Mouse (Mus musculus): Measurements from ENCODE around the gene Ide. TPM values are rescaled to one million over a fixed set of nuclear protein-coding genes. Genes with fewer than 3 reads are reported as not detected.
A peak's percentile ranks its signal among the peaks of the same experiment; 100 is the strongest.

The Ide gene
- polyA plus RNA-seq (2021) = 104 TPM

DNA sequence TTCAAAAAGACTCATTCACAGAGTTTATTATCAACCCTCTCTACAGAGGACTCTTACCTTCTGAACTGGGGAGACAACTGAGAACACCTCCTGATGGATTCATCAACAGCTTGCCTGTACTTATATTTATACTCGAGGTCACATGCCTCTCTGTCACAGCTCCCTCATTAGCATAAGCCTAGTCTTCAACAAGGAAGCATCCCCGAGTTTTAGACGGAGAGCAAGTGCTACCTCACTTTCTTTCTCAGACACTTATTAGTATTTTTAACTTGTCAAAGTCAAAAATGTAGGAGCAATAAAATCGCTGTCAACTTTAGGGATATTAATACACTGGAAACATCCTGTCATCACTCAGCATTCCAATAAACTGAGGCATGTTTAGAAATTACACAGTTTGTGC lies at the start of gene Ide:
Gene Ide (minus strand): TSS at position 101 of the 400 bp plus-strand sequence.
- H3K27me3 ChIP-seq = no peaks in the 10 kb centered on the region
- ChIA-PET CTCF (interaction anchor here (1.2 to 2.2 kb wide), 2 partner anchors 10 to 13 kb away, joined by 4 to 5 read pairs; no protein-coding TSS in a partner anchor), POLR2A (interaction anchor here (0.6 kb wide), 1 partner anchor 141 kb away, joined by 5 read pairs; no protein-coding TSS in a partner anchor)
- DNase-seq (ENCODE audit: low read depth, low spot score) (no peak), ATAC-seq (no peak)
- no peak for TF ChIP-seq CTCF (IDR thresholded peaks at IDR 0.05)
- in situ Hi-C loops (cut with MboI; ENCODE audit: low pct_unique_long_range_greater_than_20kb) = no loop called here

DNA sequence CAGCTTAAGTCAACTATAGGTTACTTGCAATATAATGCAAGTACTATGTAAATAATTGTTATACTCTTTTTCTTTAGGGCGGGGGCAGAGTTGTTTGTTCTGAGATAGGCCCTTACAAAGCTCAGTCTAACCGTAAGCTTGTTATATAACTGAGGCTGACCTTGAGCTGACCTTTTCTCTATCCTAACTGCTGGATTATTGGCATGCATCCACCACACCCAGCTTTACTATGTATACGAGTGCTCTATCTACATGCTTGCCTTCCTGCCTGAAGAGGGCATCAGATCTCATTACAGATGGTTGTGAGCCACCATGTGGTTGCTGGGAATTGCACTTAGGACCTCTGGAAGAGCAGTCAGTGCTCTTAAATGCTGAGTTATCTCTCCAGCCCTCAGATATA lies 48.5 kb upstream of the Ide start:
- H3K27me3 ChIP-seq = no peaks in the 10 kb centered on the region
- TF ChIP-seq CTCF (IDR thresholded peaks at IDR 0.05) = peak; percentile 45
- DNase-seq (ENCODE audit: low read depth, low spot score) (no peak), ATAC-seq (no peak)
- POLR2A ChIA-PET = interaction anchor here (3.4 kb wide), 1 partner anchor 10 kb away, joined by 12 read pairs; the partner anchor contains the start of gene Kif11
- CTCF ChIA-PET = interaction anchor here (0.9 kb wide), 1 partner anchor 9 kb away, joined by 3 read pairs; the partner anchor contains the start of gene Kif11
- in situ Hi-C loops (cut with MboI; ENCODE audit: low pct_unique_long_range_greater_than_20kb) = no loop called here

DNA sequence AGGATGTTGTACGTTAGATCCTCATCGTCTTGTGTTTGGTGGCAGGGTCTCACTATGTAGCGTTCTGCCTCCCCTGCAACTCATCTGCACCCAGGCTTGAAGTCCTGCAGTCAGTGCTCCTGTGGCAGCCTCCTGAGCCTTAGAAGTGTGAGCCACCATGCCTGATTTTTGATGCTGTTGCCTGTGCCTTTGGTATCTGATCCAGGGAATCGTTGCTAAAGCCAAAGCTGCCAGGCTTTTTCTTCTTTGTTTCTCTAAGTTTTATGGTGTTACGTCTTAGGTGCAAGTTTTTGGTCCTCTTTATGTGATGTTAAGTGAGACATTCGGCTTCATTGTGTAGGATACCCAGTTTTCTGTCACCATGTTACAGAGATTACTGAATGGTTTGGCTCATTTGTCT lies 41.2 kb upstream of the Ide start:
- in situ Hi-C loops (cut with MboI; ENCODE audit: low pct_unique_long_range_greater_than_20kb) = no loop called here
- CTCF ChIA-PET = interaction anchor here (1.4 to 7.3 kb wide), 2 partner anchors 17 to 39 kb away, joined by 5 to 35 read pairs; no protein-coding TSS in a partner anchor
- POLR2A ChIA-PET = interaction anchor here (0.6 to 0.7 kb wide), 2 partner anchors 11 to 222 kb away, joined by 4 read pairs; no protein-coding TSS in a partner anchor
- H3K27me3 ChIP-seq = no peaks in the 10 kb centered on the region
- no peak for TF ChIP-seq CTCF (IDR thresholded peaks at IDR 0.05)
- no peak for DNase-seq (ENCODE audit: low read depth, low spot score)
- no peak for ATAC-seq

DNA sequence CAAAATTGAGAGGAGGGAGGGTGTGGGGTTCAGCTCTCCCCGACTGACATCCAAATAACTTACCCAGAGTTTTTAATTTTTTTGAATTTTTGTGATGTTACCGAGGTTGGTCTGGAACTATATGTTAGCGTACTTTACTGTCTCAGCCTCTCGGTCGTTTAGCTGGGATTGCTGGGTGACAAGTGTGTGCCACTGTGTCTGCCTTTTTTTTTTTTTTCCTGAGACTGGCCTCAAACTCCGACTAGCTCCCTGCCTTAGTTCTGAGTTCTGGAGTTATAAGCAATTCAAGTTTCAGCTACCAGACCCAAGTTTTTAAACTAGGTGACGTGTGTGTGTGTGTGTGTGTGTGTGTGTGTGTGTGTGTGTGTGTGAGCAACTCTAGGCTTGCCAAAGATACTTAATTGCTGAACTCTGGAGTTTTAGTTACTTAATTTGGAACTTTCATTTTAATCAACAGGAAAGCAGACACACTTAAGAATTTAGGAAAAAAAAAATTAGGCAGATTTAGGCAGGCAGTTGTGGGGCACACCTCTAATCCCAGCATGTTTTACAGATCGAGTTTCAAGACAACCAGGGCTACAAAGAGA lies 39.8 kb upstream of the Ide start:
- TF ChIP-seq CTCF (IDR thresholded peaks at IDR 0.05) = no peak
- POLR2A ChIA-PET = interaction anchor here (2.1 kb wide), 1 partner anchor 8 kb away, joined by 12 read pairs; no protein-coding TSS in a partner anchor
- H3K27me3 ChIP-seq = no peaks in the 10 kb centered on the region
- in situ Hi-C loops (cut with MboI; ENCODE audit: low pct_unique_long_range_greater_than_20kb) = no loop called here
- CTCF ChIA-PET = interaction anchor here (0.6 to 7.3 kb wide), 7 partner anchors 9 to 40 kb away, joined by 3 to 35 read pairs (median 3); no protein-coding TSS in a partner anchor
- DNase-seq (ENCODE audit: low read depth, low spot score) (no peak), ATAC-seq (no peak)

DNA sequence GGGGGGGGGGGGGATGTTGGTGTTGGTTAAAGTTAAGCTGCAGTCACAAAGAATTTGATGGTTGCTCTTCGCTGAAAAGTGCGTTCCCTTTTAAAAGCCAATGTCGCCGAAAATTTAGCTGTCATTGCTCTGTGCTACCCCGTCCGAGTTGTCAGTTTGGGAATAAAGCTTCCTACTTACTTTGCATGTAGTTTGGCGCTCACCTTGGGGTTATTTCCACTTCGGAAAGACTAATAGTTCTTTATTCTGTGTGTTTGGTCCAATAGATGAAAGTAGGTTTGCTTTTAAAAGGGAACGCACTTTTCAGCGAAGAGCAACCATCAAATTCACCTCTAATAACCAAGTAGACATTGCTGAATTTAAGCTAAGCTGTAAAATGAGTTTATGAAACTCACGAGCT lies 39.2 kb upstream of the Ide start:
- ChIA-PET POLR2A (interaction anchor here (1.0 to 2.1 kb wide), 2 partner anchors 8 to 34 kb away, joined by 4 to 12 read pairs; no protein-coding TSS in a partner anchor), CTCF (interaction anchor here (0.8 to 7.3 kb wide), 5 partner anchors 9 to 41 kb away, joined by 3 to 35 read pairs (median 3); no protein-coding TSS in a partner anchor)
- ATAC-seq (no peak), DNase-seq (ENCODE audit: low read depth, low spot score) (no peak)
- H3K27me3 ChIP-seq = no peaks in the 10 kb centered on the region
- no peak for TF ChIP-seq CTCF (IDR thresholded peaks at IDR 0.05)
- in situ Hi-C loops (cut with MboI; ENCODE audit: low pct_unique_long_range_greater_than_20kb) = no loop called here

DNA sequence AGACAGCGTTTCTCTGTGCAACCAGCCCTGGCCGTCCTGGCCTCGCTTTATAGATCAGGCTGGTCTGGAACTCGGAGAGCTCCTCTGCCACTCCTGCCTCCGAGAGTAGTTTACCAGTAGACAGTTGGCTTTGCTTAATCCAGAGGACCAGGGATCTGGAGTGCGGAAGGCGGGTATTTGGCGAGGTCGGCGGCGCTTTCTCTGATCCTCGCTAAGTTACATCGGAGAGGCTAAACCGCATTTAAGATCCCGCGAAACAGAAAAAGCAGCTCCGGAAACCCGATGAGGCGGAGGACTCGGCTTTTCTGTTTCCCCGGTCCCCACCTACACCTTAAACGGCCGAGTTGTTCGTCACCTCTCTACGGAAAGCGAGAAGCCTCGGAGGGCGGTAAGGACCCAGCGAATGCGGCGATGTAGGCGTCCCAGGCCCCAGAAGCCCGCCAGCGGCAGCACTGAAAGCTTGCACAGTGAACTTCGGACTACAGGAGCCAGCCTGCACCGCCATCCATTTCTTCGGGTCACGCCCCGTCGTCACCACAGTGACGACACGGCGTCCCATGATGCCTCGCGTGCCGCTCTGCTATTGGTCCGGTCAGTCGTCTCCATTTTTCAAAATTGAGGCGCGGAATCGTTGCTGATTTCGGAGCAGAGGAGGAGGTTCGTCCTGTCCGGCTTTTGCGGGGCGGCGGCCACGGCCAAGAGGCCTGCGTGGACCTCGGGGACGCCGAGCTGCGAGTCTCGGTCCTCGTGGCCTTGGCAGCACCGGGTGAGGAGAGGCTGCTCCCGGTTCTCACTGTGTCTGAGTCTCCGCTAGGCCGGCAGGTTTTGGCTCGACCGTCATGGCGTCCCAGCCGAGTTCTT lies 38.3 kb upstream of the Ide start, which contains the start of gene Kif11:
Gene Kif11 (plus strand): TSS at position 649 of the 861 bp plus-strand sequence.
- no peak for TF ChIP-seq CTCF (IDR thresholded peaks at IDR 0.05)
- ChIA-PET CTCF (interaction anchor here (0.6 to 7.3 kb wide), 5 partner anchors 10 to 130 kb away, joined by 3 to 35 read pairs (median 4); no protein-coding TSS in a partner anchor), POLR2A (interaction anchor here (0.6 to 2.1 kb wide), 6 partner anchors 9 to 43 kb away, joined by 3 to 12 read pairs (median 3); no protein-coding TSS in a partner anchor)
- in situ Hi-C loops (cut with MboI; ENCODE audit: low pct_unique_long_range_greater_than_20kb) = no loop called here
- DNase-seq (ENCODE audit: low read depth, low spot score) (peak; percentile 81), ATAC-seq (peak; percentile 88)
- no peaks in the 10 kb centered on the region for H3K27me3 ChIP-seq

DNA sequence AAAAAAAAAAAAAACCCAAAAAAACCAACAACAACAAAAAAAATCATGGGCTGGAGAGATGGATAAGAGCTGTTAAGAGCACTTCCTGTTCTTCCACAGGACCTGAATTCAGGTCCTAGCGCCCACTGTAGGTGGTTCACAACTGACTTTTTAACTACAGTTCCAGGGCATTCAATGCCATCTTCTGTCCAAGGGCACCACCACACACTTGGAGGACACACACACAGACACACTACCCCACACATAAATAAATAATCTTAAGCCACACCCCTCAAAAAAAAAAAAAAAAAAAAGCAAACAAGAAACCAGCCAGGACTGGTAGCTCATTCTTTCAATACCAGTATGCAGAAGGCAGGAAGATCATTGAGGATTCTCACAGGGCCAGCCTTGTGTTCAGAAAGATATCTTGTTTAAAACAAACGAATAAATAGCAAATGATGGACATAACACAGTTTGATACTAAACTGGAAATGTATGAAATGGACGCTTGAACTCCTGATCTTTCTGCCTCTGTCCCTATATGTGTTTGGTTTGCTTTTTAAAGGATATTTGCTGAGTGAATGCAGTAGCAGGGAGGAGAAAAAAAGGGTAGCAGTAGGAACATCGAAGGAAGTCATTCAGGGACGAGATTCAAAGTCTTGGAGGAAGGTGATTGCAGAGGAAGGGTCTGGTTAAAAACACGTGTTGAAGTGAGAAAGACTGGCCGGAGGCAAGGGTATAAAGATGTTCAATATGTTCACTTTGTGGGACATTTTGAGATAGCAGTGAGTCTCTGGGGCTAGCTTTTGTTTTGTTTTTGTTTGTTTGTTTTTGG lies 37.5 kb upstream of the Ide start:
- no peak for DNase-seq (ENCODE audit: low read depth, low spot score)
- ChIA-PET POLR2A (interaction anchor here (0.6 to 2.1 kb wide), 4 partner anchors 10 to 35 kb away, joined by 3 to 12 read pairs (median 3); no protein-coding TSS in a partner anchor), CTCF (interaction anchor here (0.6 to 7.3 kb wide), 4 partner anchors 17 to 131 kb away, joined by 3 to 35 read pairs (median 4); no protein-coding TSS in a partner anchor)
- no peaks in the 10 kb centered on the region for H3K27me3 ChIP-seq
- TF ChIP-seq CTCF (IDR thresholded peaks at IDR 0.05) = no peak
- no peak for ATAC-seq
- in situ Hi-C loops (cut with MboI; ENCODE audit: low pct_unique_long_range_greater_than_20kb) = no loop called here

DNA sequence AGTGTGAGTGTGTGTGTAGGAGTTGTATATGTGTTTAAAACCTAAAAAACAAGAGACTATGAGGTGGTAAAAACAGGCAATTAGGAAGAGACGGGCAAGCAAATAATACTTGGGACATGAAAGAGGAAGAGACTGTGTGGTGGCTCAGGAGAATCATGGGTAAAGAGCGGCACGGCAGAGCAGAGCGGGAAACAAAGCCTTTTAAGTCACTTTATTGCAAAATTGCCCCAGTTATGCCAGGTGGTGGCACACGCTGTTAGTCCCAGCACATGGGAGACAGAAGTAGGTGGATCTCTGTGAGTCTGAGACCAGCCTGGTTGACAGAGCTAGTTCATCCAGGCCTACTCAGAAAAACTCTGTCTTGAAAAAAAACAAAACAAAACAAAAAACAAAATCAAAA lies 32.7 kb upstream of the Ide start:
- DNase-seq (ENCODE audit: low read depth, low spot score) (no peak), ATAC-seq (no peak)
- no peak for TF ChIP-seq CTCF (IDR thresholded peaks at IDR 0.05)
- ChIA-PET CTCF (interaction anchor here (1.6 to 1.8 kb wide), 2 partner anchors 40 to 172 kb away, joined by 3 to 4 read pairs; no protein-coding TSS in a partner anchor), POLR2A (interaction anchor here (0.6 kb wide), 1 partner anchor 440 kb away, joined by 3 read pairs; no protein-coding TSS in a partner anchor)
- no peaks in the 10 kb centered on the region for H3K27me3 ChIP-seq
- in situ Hi-C loops (cut with MboI; ENCODE audit: low pct_unique_long_range_greater_than_20kb) = no loop called here

DNA sequence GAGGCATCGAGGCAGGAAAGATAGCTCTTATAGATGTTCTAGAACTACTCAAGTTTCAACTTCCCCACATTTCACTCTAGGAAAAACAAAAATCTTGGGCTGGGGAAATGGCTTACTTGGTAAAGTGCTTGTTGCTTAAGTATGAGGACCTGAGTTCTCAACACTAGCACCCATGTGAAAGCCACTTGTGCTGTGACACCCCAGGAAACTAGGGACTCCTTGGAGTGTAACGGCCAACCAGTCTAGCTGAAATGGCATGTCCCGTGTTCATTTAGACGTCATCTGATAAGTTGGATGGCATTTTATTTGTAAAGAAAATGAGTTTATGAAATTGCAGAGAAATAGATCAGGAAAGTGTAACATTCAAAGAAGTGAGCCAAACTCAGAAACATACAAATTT lies 32.3 kb upstream of the Ide start:
- no peak for ATAC-seq
- in situ Hi-C loops (cut with MboI; ENCODE audit: low pct_unique_long_range_greater_than_20kb) = no loop called here
- H3K27me3 ChIP-seq = no peaks in the 10 kb centered on the region
- CTCF ChIA-PET = interaction anchor here (1.6 to 1.8 kb wide), 2 partner anchors 40 to 172 kb away, joined by 3 to 4 read pairs; no protein-coding TSS in a partner anchor
- DNase-seq (ENCODE audit: low read depth, low spot score) = no peak
- TF ChIP-seq CTCF (IDR thresholded peaks at IDR 0.05) = no peak
- POLR2A ChIA-PET = interaction anchor here (0.6 kb wide), 1 partner anchor 441 kb away, joined by 3 read pairs; no protein-coding TSS in a partner anchor

All from Patski (cell line).